Mouse (Mus musculus) hindbrain, embryonic 12.5 days (tissue): Measurements from ENCODE around the gene Srp68. TPM values are rescaled to one million over a fixed set of nuclear protein-coding genes. Genes with fewer than 3 reads are reported as not detected.

Experiments
- ATAC-seq: fragments of 200-750 bp; cut with Nextera tagmentation; 2 replicates; pipeline ENCODE4 v1.8.0; 2017; ENCODE audit warnings: moderate TSS enrichment; ENCODE audit not compliant: low FRiP score
- H3K27ac ChIP-seq: fragments of 300-500 bp; sonication (generic); 2 replicates; pipeline ENCODE4 v1.5.1; 2016; ENCODE audit warnings: mild to moderate bottlenecking
- H3K27me3 ChIP-seq: fragments of 300-500 bp; sonication (generic); 2 replicates; pipeline ENCODE4 v1.6.1; 2016; ENCODE audit warnings: mild to moderate bottlenecking
- H3K36me3 ChIP-seq: fragments of 300-500 bp; sonication (generic); 2 replicates; pipeline ENCODE4 v1.6.1; 2016; ENCODE audit warnings: mild to moderate bottlenecking
- H3K4me1 ChIP-seq: fragments of 300-500 bp; sonication (generic); 2 replicates; pipeline ENCODE4 v1.6.1; 2016
- H3K4me2 ChIP-seq: fragments of 300-500 bp; sonication (generic); replicated peaks from 2 replicates; pipeline ENCODE4 v1.6.1; 2016; ENCODE audit warnings: mild to moderate bottlenecking
- H3K4me3 ChIP-seq: fragments of 300-500 bp; sonication (generic); 2 replicates; pipeline ENCODE4 v1.5.1; 2016; ENCODE audit warnings: mild to moderate bottlenecking
- H3K9ac ChIP-seq: fragments of 300-500 bp; sonication (generic); 2 replicates; pipeline ENCODE4 v1.6.1; 2016; ENCODE audit warnings: mild to moderate bottlenecking, moderate library complexity
- H3K9me3 ChIP-seq: fragments of 300-500 bp; sonication (generic); replicated peaks from 2 replicates; pipeline ENCODE4 v1.6.1; 2016; ENCODE audit warnings: mild to moderate bottlenecking
- WGBS: fragments of 180-500 bp; shearing (Covaris S2); methylation state at CpG from one replicate; pipeline ENCODE4 v1.1.7; 2016; 5-methylcytosine and 5-hydroxymethylcytosine counted together
- polyA plus RNA-seq: library from polyadenylated mRNA; unstranded; fragments of >200 nt; fragmentation: Nextera tagmentation; extraction: Ambion mirVana; gene quantifications from 2 replicates; pipeline ENCODE4 v1.2.1, GENCODE M21; 2016

Srp68 gene
- polyA plus RNA-seq, 1 experiment from 2014 or later = 88.0 TPM

- H3K9ac ChIP-seq = no peak overlapping the region
- 88% methylated on average over 3 of the region's 3 CpGs for WGBS
- no peaks in the 10 kb centered on the region for H3K27me3 ChIP-seq
Observed at GRCm38 (mm10) chr11:116196336-116196735, 77.7 kb downstream of the Srp68 start.

DNA sequence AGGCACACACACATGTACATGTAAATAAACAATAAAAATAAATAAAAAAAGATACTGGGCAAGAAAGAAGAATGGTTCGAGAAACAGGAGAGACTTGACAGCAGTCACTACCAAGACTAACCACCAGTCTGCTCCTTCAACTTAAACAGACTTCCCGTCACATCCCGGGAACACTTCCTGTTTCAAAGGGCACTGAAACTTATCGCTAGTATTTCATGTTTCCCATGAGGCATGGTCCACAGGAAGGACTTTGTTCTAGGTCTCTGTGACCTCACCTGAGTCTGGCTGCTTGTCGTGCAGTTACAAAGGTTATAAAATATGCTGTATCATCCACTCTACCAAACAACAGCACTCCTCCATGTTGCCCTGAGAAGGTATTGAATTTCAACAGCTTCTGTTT lies 78.8 kb downstream of the Srp68 start:
- no peak overlapping the region for H3K4me2 ChIP-seq
- peaks cover 4% of the 10 kb centered on the region; the same call in 1 of the 2 replicates for H3K36me3 ChIP-seq
- no peak for ATAC-seq
- no peaks in the 10 kb centered on the region for H3K9me3 ChIP-seq
- peaks cover 20% of the 10 kb centered on the region for H3K4me1 ChIP-seq
- 86% methylated on average over 5 of the region's 5 CpGs for WGBS
- no peak overlapping the region for H3K4me3 ChIP-seq
- 0 out of 2 replicates have a peak overlapping the region, but pooled peaks have one; percentile 30 for H3K27ac ChIP-seq
- H3K9ac ChIP-seq = no peak overlapping the region
- H3K27me3 ChIP-seq = no peaks in the 10 kb centered on the region

More at GRCm38 (mm10) chr11:116196336-116196735, 77.7 kb downstream of the Srp68 start:
- Histone ChIP-seq H3K4me1 (peaks cover 20% of the 10 kb centered on the region), H3K27ac (no peak overlapping the region), H3K4me2 (no peak overlapping the region), H3K9me3 (no peaks in the 10 kb centered on the region), H3K4me3 (no peak overlapping the region), H3K36me3 (no peaks in the 10 kb centered on the region)
- no peak for ATAC-seq

Other genes starting within 250 kb of the Srp68 start
- 2,216 and 2,474 TPM in 2 replicates for gene H3f3b, start 246.3 kb downstream of the Srp68 start, polyA plus RNA-seq
- gene Unk, start 243.9 kb downstream of the Srp68 start, polyA plus RNA-seq = 48.8 and 49.1 TPM in 2 replicates
- 1.6 and 1.7 TPM in 2 replicates for gene Unc13d, start 196.3 kb downstream of the Srp68 start, polyA plus RNA-seq
- 90.7 and 97.7 TPM in 2 replicates for gene Wbp2, start 187.2 kb downstream of the Srp68 start, polyA plus RNA-seq
- 4.4 and 5.3 TPM in 2 replicates for gene Trim47, start 147.0 kb downstream of the Srp68 start, polyA plus RNA-seq
- 2.2 and 2.3 TPM in 2 replicates for gene Trim65, start 143.1 kb downstream of the Srp68 start, polyA plus RNA-seq
- 72.7 and 77.8 TPM in 2 replicates for gene Mrpl38, start 135.3 kb downstream of the Srp68 start, polyA plus RNA-seq
- 80.7 and 80.9 TPM in 2 replicates for gene Fbf1, start 106.1 kb downstream of the Srp68 start, polyA plus RNA-seq
- 57.4 and 63.1 TPM in 2 replicates for gene Ten1, start 75.4 kb downstream of the Srp68 start, polyA plus RNA-seq
- gene Acox1, start 75.2 kb downstream of the Srp68 start, polyA plus RNA-seq = 43.8 and 45.9 TPM in 2 replicates
- 1.0 and 1.3 TPM in 2 replicates for gene Evpl, start 36.1 kb downstream of the Srp68 start, polyA plus RNA-seq
- gene Galr2, start 6.7 kb upstream of the Srp68 start, polyA plus RNA-seq = 0.53 and 0.56 TPM in 2 replicates
- 82.8 and 89.1 TPM in 2 replicates for gene Exoc7, start 33.0 kb upstream of the Srp68 start, polyA plus RNA-seq
- 27.2 and 28.2 TPM in 2 replicates for gene Foxj1, start 61.2 kb upstream of the Srp68 start, polyA plus RNA-seq
- gene Rnf157, start 138.8 kb upstream of the Srp68 start, polyA plus RNA-seq = 44.8 and 47.2 TPM in 2 replicates
- gene Ubald2, start 159.9 kb upstream of the Srp68 start, polyA plus RNA-seq = 46.6 and 50.6 TPM in 2 replicates
- 0.18 and 0.39 TPM in 2 replicates for gene Qrich2, start 192.0 kb upstream of the Srp68 start, polyA plus RNA-seq
- gene Prpsap1, start 220.0 kb upstream of the Srp68 start, polyA plus RNA-seq = 164 and 179 TPM in 2 replicates